ENCODE assay signal across 11 mouse cellular contexts in genomic region chr17:5994606-5995005, GRCm38 (mm10). TPM values are rescaled to one million over a fixed set of nuclear protein-coding genes. Genes with fewer than 3 reads are reported as not detected.
DNase-seq lines count a peak whose midpoint lies in the region; TF ChIP-seq lines count a peak whose summit lies in the region.
"Had no signal": no experiment of that assay in that cellular context is flagged by ENCODE, and none has a peak within 500 bp of the region (broad histone marks: within the 10 kb centered on the region; RNA-seq: fewer than 3 reads in every experiment).

No protein-coding gene starts in this region.

- H3K4me3 ChIP-seq in left cerebral cortex, adult 2 months: no peak overlapping the region
- no peak overlapping the region for H3K4me3 ChIP-seq in cortical plate, adult 2 months (ENCODE audit: insufficient read depth, low read length)
- H3K4me3 ChIP-seq in forebrain, embryonic 10.5 days: no peak overlapping the region
- H3K4me3 ChIP-seq: liver, embryonic 12.5 days; midbrain, embryonic 10.5 days had no signal

- no peaks in the 10 kb centered on the region for H3K9me3 ChIP-seq in forebrain, embryonic 10.5 days
- H3K9me3 ChIP-seq: liver, embryonic 12.5 days; midbrain, embryonic 10.5 days had no signal

- no peaks in the 10 kb centered on the region for H3K27me3 ChIP-seq in forebrain, embryonic 10.5 days (ENCODE audit: poor library complexity, severe bottlenecking)
- H3K27me3 ChIP-seq: liver, embryonic 12.5 days had no signal

- WGBS in forebrain, embryonic 10.5 days: 89% methylated on average over 6 of the region's 6 CpGs

- peak; percentile 68 for DNase-seq in adrenal gland, adult 8-10 months
- no peak for DNase-seq in adrenal gland, postnatal 4 days (ENCODE audit: low spot score in 2 of 2)
- DNase-seq in left cerebral cortex, adult 2 months (ENCODE audit: extremely low spot score in 1 of 2, low spot score in 2 of 2): peak in 1 of 2 experiments; percentile 37
- DNase-seq in left cerebral cortex, adult 11 months (ENCODE audit: low spot score): no peak
- DNase-seq in 416B (ENCODE audit: low read depth): peak; percentile 82
- DNase-seq in testis, postnatal 14 days (ENCODE audit: low spot score): no peak
- no peak for DNase-seq in forebrain, embryonic 10.5 days (ENCODE audit: extremely low spot score, low spot score)
- DNase-seq: gastrocnemius, postnatal 25 days had no signal

- H3K27ac ChIP-seq in left cerebral cortex, adult 2 months: peak overlapping the region; percentile 73
- 0 out of 2 replicates have a peak overlapping the region, but pooled peaks have one; percentile 2 for H3K27ac ChIP-seq in cortical plate, adult 2 months (ENCODE audit: insufficient read depth, low read length)
- no peak overlapping the region for H3K27ac ChIP-seq in forebrain, embryonic 10.5 days
- H3K27ac ChIP-seq: liver, embryonic 12.5 days; midbrain, embryonic 10.5 days had no signal

- H3K36me3 ChIP-seq in forebrain, embryonic 10.5 days (replicated peaks): no peaks in the 10 kb centered on the region
- H3K36me3 ChIP-seq: liver, embryonic 12.5 days; midbrain, embryonic 10.5 days had no signal

- no peak for TF ChIP-seq CTCF in left cerebral cortex, adult 2 months (IDR thresholded peaks at IDR 0.05)
- TF ChIP-seq CTCF in cortical plate, adult 2 months (IDR thresholded peaks at IDR 0.05; ENCODE audit: extremely low read depth, insufficient read depth, low read length): no peak

- H3K4me1 ChIP-seq in cortical plate, adult 2 months (ENCODE audit: control insufficient read depth, insufficient read depth, low read length): peaks cover 6% of the 10 kb centered on the region
- 0 out of 2 replicates have a peak, but pooled peaks cover 4% of the 10 kb centered on the region for H3K4me1 ChIP-seq in forebrain, embryonic 10.5 days
- H3K4me1 ChIP-seq: liver, embryonic 12.5 days had no signal

- no peak for TF ChIP-seq POLR2A in cortical plate, adult 2 months (IDR thresholded peaks at IDR 0.05; ENCODE audit: extremely low read depth, insufficient read depth, low read length)

- intact Hi-C loops in left cerebral cortex, adult 2 months (cut with DNase I): no loop called here

RNA-seq across cellular contexts. Expression of gene Synj2, which starts 53.5 kb away (rescaled TPM):
- total RNA-seq in adrenal gland, adult 8-10 months (2022): 10 to 100 TPM in 3 of 4 experiments, 1 to 10 TPM in 1; 9.7 to 37.0 (median 23.9) TPM
- 10 to 100 TPM; 12.4 to 12.8 TPM for total RNA-seq in adrenal gland, postnatal 4 days (2021)
- 100 to 1,000 TPM; 130 to 132 TPM for total RNA-seq in left cerebral cortex, adult 2 months (2021)
- polyA plus RNA-seq in cortical plate, adult 2 months (2012; rRNA removed): 37.7 and 39.6 TPM in 2 replicates
- polyA plus RNA-seq in forebrain, embryonic 10.5 days (2016; fragmentation: Nextera tagmentation; extraction: Ambion mirVana): 0.90 and 1.1 TPM in 2 replicates

Comparison
In these comparisons a context has a peak if more than half of its experiments do, and no peak if none do; other contexts are left out.
1. DNase-seq: peak in adrenal gland, adult 8-10 months (single experiment) and 416B (single experiment); none in adrenal gland, postnatal 4 days (0 of 2), left cerebral cortex, adult 11 months (single experiment), testis, postnatal 14 days (single experiment) and forebrain, embryonic 10.5 days (single experiment).